ENCODE assay signal across 7 mouse cellular contexts in the genomic region with DNA sequence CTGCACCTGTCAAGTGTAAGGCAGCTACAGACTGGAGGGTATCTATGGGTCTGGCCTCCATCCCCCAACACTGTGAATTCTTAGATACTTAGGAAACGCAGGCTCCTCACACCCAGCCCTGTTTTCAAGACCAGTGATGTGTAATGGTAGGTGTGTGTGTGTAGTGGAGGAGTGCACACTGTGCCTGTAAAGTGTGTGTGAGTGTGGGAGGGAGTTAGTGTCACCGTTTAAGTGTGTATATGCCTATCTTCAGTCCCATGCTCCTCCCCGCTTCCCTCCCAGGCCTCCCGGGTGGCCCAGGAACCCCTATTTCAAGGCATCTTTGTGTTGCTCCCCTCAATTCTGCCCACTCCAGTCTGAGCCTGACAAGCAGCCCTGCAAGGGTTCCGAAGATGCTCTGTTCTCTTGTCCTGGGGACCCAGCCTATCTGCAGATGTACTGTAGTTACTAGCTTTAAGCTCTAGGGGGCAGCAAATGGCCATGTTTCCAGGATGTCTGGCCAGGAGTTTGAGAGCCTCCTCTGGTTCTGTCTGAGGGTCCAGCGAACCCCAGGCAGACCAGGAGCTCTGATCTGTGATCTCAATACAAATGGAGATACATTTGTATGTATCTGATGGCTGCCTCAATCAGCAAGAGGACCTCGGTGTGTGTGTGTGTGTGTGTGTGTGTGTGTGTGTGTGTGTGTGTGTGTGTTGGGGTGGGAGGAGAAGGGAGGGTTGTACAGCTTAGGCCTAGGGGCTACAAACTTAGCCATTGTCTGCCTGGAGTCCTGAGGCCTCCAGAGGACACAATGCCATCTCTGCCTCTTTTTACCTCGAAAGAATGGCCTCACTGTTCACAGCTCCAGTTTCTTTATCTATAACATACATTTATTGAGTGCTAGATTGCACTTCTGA.
DNase-seq lines count a peak whose midpoint lies in the region; ATAC-seq lines count a peak whose summit lies in the region.

No protein-coding gene starts in this region.

- H3K27me3 ChIP-seq in lung, embryonic 16.5 days (ENCODE audit: control insufficient read depth, insufficient read depth, low read depth, low read length): no peaks in the 10 kb centered on the region

- no peak overlapping the region for H3K4me3 ChIP-seq in lung, embryonic 16.5 days (ENCODE audit: low read length)

- H3K9me3 ChIP-seq in lung, embryonic 16.5 days (ENCODE audit: control insufficient read depth, low read length): no peaks in the 10 kb centered on the region

- ATAC-seq in frontal cortex, adult (ENCODE audit: low TSS enrichment): peak; percentile 88
- peak; percentile 57 for ATAC-seq in lung, embryonic 16.5 days (ENCODE audit: low read depth)

- no peak overlapping the region for H3K9ac ChIP-seq in lung, embryonic 16.5 days (ENCODE audit: low read length)

- 41% methylated on average over 8 of the region's 8 CpGs for WGBS in lung, embryonic 16.5 days

- H3K4me2 ChIP-seq in lung, embryonic 16.5 days (ENCODE audit: low read depth, low read length): no peak overlapping the region

- no peaks in the 10 kb centered on the region for H3K36me3 ChIP-seq in lung, embryonic 16.5 days (ENCODE audit: control insufficient read depth, insufficient read depth, low read length)

- no peak overlapping the region for H3K27ac ChIP-seq in lung, embryonic 16.5 days (ENCODE audit: low read length)

- DNase-seq in urinary bladder, postnatal 25 days (ENCODE audit: low spot score): peak; percentile 27
- no peak for DNase-seq in urinary bladder, adult 2 months (ENCODE audit: low spot score)
- peak; percentile 41 for DNase-seq in c-Kit-positive CD71-negative TER-119-negative erythroid progenitor cells, embryonic 14.5 days (ENCODE audit: low read depth)
- DNase-seq in kidney, postnatal 14 days: peak; percentile 53
- DNase-seq in right cerebral cortex, adult 2 months (ENCODE audit: low spot score in 2 of 2): peak; percentile 57 to 63

- H3K4me1 ChIP-seq in lung, embryonic 16.5 days (replicated peaks; ENCODE audit: control insufficient read depth, insufficient read depth, low read length): no peaks in the 10 kb centered on the region
